Mouse (Mus musculus): Measurements from ENCODE around the gene Kcnma1.

DNA sequence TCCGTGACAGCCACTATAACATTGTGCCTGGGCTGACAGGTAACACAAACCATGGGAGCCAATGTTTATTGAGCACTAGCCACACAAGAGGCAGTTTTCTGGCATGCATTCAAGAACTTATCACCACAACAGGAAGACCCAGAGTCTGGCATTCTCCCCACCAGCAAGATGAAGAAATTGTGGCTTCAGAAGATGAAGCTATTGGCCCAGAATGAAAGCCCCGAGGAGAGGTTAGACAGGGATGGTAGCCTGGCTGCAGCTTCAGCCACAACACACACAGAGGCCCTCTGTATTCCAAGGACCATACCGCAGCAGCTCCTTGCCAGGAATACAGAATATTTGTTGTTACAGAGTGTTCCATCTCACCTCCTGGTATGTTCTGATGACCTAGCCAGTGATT, 221.6 kb downstream of the Kcnma1 start:
- no peak for TF ChIP-seq BHLHE40 (IDR thresholded peaks at IDR 0.05; ENCODE audit: borderline replicate concordance, low read depth, low read length)
- no peak for TF ChIP-seq CTCF (IDR thresholded peaks at IDR 0.05 in 2 of 3, conservative IDR thresholded peaks at IDR 0.05 in 1 of 3; ENCODE audit: control insufficient read depth in 1 of 3, insufficient read depth in 1 of 3, low read depth in 2 of 3, low read length in 3 of 3, poor library complexity in 1 of 3, severe bottlenecking in 1 of 3)
- TF ChIP-seq ZKSCAN1 (IDR thresholded peaks at IDR 0.05; ENCODE audit: low read depth, low read length), result no peak
- TF ChIP-seq TCF12 (IDR thresholded peaks at IDR 0.05; ENCODE audit: low read depth, low read length), result no peak
- no peak for TF ChIP-seq POLR2AphosphoS2 (IDR thresholded peaks at IDR 0.05; ENCODE audit: low read length)
- no peak for TF ChIP-seq POLR2A (IDR thresholded peaks at IDR 0.05; ENCODE audit: control insufficient read depth in 1 of 2, insufficient read depth in 1 of 2, low read depth in 1 of 2, low read length in 2 of 2, poor library complexity in 1 of 2)
- no peak for TF ChIP-seq E2F4 (IDR thresholded peaks at IDR 0.05; ENCODE audit: borderline replicate concordance, low read depth, low read length)
- TF ChIP-seq ZC3H11A (IDR thresholded peaks at IDR 0.05; ENCODE audit: low read depth, low read length), result no peak
- no peak for TF ChIP-seq USF1 (IDR thresholded peaks at IDR 0.05; ENCODE audit: low read depth, low read length)

All from MEL (cell line).